Mouse (Mus musculus): ENCODE measurements around the gene Swi5.

Swi5 gene

GRCm38 (mm10) chr2:32260635-32261034 lies 27.2 kb downstream of the Swi5 start:
- peak; percentile 33 for DNase-seq (ENCODE audit: low spot score)

- DNase-seq (ENCODE audit: low spot score), result peak; percentile 92
These were observed 28.0 kb downstream of the Swi5 start, which contains the start of gene Uck1 for GRCm38 (mm10) chr2:32259657-32260417. Gene Uck1, minus strand, starts transcription at chr2:32260159.

GRCm38 (mm10) chr2:32258887-32259533 lies 28.9 kb downstream of the Swi5 start:
- DNase-seq (ENCODE audit: low spot score), result peak; percentile 42

- no peak for DNase-seq (ENCODE audit: low spot score)
These were observed 31.6 kb downstream of the Swi5 start for GRCm38 (mm10) chr2:32256273-32256672.

GRCm38 (mm10) chr2:32254563-32254962 lies 33.3 kb downstream of the Swi5 start:
- no peak for DNase-seq (ENCODE audit: low spot score)

GRCm38 (mm10) chr2:32253352-32253751 lies 34.5 kb downstream of the Swi5 start:
- DNase-seq (ENCODE audit: low spot score), result peak; percentile 94

- DNase-seq (ENCODE audit: low spot score), result no peak
These were observed 35.2 kb downstream of the Swi5 start for GRCm38 (mm10) chr2:32252658-32253057.

- DNase-seq (ENCODE audit: low spot score), result no peak
These were observed 35.9 kb downstream of the Swi5 start for GRCm38 (mm10) chr2:32251791-32252527.

GRCm38 (mm10) chr2:32248377-32249361 lies 39.2 kb downstream of the Swi5 start:
- no peak for DNase-seq (ENCODE audit: low spot score)

- peak; percentile 52 for DNase-seq (ENCODE audit: low spot score)
These were observed 41.1 kb downstream of the Swi5 start for GRCm38 (mm10) chr2:32246741-32247140.

- no peak for DNase-seq (ENCODE audit: low spot score)
These were observed 44.9 kb downstream of the Swi5 start for GRCm38 (mm10) chr2:32242986-32243385.

GRCm38 (mm10) chr2:32240591-32240990 lies 47.3 kb downstream of the Swi5 start:
- no peak for DNase-seq (ENCODE audit: low spot score)

GRCm38 (mm10) chr2:32238708-32239435 lies 49.0 kb downstream of the Swi5 start:
- no peak for DNase-seq (ENCODE audit: low spot score)

- DNase-seq (ENCODE audit: low spot score), result peak; percentile 35
These were observed 50.3 kb downstream of the Swi5 start for GRCm38 (mm10) chr2:32237571-32237970.

GRCm38 (mm10) chr2:32236760-32237487 lies 51.0 kb downstream of the Swi5 start:
- DNase-seq (ENCODE audit: low spot score), result peak; percentile 89

- peak; percentile 97 for DNase-seq (ENCODE audit: low spot score)
These were observed 51.8 kb downstream of the Swi5 start, which contains the start of gene Pomt1 for GRCm38 (mm10) chr2:32235886-32236759. Gene Pomt1, plus strand, starts transcription at chr2:32236590.

- DNase-seq (ENCODE audit: low spot score), result peak; percentile 23
These were observed 52.4 kb downstream of the Swi5 start for GRCm38 (mm10) chr2:32235433-32235832.
